Mouse (Mus musculus) lung, adult 10 weeks (tissue): Measurements from ENCODE around the gene Vwa3b. TPM values are rescaled to one million over a fixed set of nuclear protein-coding genes. Genes with fewer than 3 reads are reported as not detected.

ENCODE experiments used
- polyA plus RNA-seq: library from polyadenylated mRNA; stranded (reverse); fragments of 350-450 nt; fragmentation: Illumina TruSeq; extraction: RNeasy Lipid Tissue Mini Kit (QIAGEN cat#74804); gene quantifications from one replicate; pipeline ENCODE4 v1.2.3, GENCODE M21; 2014; ENCODE audit warnings: low read depth, low replicate concordance; ENCODE audit not compliant: insufficient read depth

Vwa3b gene
- polyA plus RNA-seq, result 4.7 TPM

DNA sequence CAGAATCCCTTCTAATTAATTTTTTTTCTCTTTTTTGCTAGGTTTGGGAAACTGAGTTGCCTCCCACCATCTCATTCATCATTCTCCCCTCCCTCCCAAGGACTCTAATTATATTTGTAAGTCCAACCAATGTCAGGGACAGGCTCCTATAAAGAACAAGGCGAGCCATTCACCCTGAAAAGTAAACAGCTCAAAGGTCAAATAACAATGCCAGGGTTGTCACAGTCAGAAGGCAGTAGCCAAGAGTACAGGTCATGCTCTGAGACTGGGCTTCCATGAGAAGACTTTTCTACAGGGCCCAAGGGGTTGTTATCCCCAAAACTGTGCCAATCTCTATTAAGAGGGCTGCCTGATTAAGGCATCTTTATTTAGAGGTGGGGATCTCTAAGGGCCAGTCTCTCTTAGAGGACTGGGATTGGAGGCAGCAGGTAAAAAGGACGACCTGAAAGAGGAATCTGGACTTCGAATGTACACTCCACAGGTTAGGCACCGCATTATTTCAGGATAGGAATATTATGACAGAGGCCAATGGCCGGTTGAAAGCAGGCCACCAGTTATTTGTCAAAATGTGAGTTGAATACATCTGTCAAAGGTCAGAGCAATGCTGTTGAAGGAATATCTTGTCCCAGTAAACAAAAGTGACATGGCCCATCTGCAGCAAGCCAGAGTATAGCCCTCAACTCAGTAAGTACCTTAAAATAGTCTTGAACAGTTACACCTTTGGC is at the start of gene Vwa3b:
Gene Vwa3b, plus strand, starts transcription at position 635 of the 725 bp plus-strand sequence.

GRCm38 (mm10) chr1:37214144-37214543 is 187.7 kb downstream of the Vwa3b start, which contains the start of gene Cnga3:
Cnga3 (plus strand) TSS chr1:37214434.

Other genes starting within 250 kb of the Vwa3b start
- 7.0 TPM for gene Tmem131, start 82.9 kb upstream of the Vwa3b start, polyA plus RNA-seq
- gene Cnga3, start 187.8 kb downstream of the Vwa3b start, polyA plus RNA-seq, result not detected